Mouse (Mus musculus): ENCODE results near the gene Cnnm1. TPM values are rescaled to one million over a fixed set of nuclear protein-coding genes. Genes with fewer than 3 reads are reported as not detected.

The Cnnm1 gene
- polyA plus RNA-seq, 1 experiment from 2014 or later: 0.62 TPM

DNA sequence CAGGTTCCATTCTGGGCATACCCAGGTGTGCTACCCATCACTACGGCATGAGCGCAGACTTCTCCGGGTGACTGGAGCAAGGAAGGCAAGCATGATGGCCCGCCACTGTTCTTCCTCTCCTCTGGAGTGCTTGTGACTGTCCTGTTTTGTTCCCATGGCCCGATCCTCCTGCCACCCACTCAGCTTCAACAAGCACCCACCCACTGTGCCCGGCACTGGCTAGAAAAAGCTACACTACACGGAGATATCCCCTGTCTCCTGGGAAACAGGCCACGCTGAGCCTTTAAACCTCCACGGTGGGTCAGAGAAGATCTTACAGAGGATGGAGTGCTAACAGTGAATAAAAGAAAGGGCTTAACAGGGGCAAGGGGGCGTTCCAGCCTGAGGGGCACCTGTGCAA is 79.0 kb downstream of the Cnnm1 start:
- ATAC-seq: no peak
- Histone ChIP-seq H3K36me3 (ENCODE audit: control insufficient read depth, insufficient read depth, low read length) (peaks cover 8% of the 10 kb centered on the region), H3K4me1 (ENCODE audit: control insufficient read depth, insufficient read depth, low read length) (peaks cover 27% of the 10 kb centered on the region), H3K4me2 (ENCODE audit: low read length) (no peak overlapping the region), H3K4me3 (ENCODE audit: low read depth, low read length) (no peak overlapping the region), H3K27me3 (replicated peaks; ENCODE audit: control insufficient read depth, insufficient read depth, low read length) (no peaks in the 10 kb centered on the region), H3K9me3 (replicated peaks; ENCODE audit: control insufficient read depth, low read length) (no peaks in the 10 kb centered on the region), H3K9ac (ENCODE audit: low read length) (no peak overlapping the region), H3K27ac (ENCODE audit: low read depth, low read length) (no peak overlapping the region)
- no peak for DNase-seq (ENCODE audit: low spot score)
- 77% methylated on average over 10 of the region's 10 CpGs for WGBS

- Histone ChIP-seq H3K4me1 (ENCODE audit: control insufficient read depth, insufficient read depth, low read length) (peaks cover 31% of the 10 kb centered on the region), H3K4me2 (ENCODE audit: low read length) (no peak overlapping the region), H3K27ac (ENCODE audit: low read depth, low read length) (no peak overlapping the region), H3K4me3 (ENCODE audit: low read depth, low read length) (no peak overlapping the region), H3K9ac (ENCODE audit: low read length) (no peak overlapping the region), H3K36me3 (ENCODE audit: control insufficient read depth, insufficient read depth, low read length) (no peaks in the 10 kb centered on the region), H3K27me3 (replicated peaks; ENCODE audit: control insufficient read depth, insufficient read depth, low read length) (no peaks in the 10 kb centered on the region), H3K9me3 (replicated peaks; ENCODE audit: control insufficient read depth, low read length) (no peaks in the 10 kb centered on the region)
- no peak for DNase-seq (ENCODE audit: low spot score)
- 78% methylated on average over 9 of the region's 10 CpGs for WGBS
- no peak for ATAC-seq
These were observed 80.2 kb downstream of the Cnnm1 start for GRCm38 (mm10) chr19:43520402-43520801.

DNA sequence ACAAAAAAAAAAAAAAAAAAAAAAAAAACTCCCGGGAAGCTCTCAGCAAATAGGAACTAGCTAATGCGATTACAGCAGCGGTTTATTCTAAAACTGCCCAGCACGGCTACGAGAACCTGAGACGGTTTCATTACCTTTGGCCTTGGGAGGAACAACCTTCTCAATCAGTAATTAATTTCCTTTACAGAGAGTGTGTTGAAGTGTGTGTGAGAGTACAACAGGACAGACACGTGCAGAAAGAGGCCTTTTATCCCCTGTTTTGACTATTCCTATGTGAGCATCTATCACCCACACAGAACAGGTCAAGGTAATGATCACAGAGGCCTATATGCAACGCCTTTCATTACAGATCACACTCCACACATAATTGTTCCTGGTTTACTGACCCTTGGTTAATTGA is 81.1 kb downstream of the Cnnm1 start:
- Histone ChIP-seq H3K4me1 (ENCODE audit: control insufficient read depth, insufficient read depth, low read length) (peaks cover 31% of the 10 kb centered on the region), H3K9me3 (replicated peaks; ENCODE audit: control insufficient read depth, low read length) (no peaks in the 10 kb centered on the region), H3K4me3 (ENCODE audit: low read depth, low read length) (no peak overlapping the region), H3K27ac (ENCODE audit: low read depth, low read length) (no peak overlapping the region), H3K36me3 (ENCODE audit: control insufficient read depth, insufficient read depth, low read length) (no peaks in the 10 kb centered on the region), H3K27me3 (replicated peaks; ENCODE audit: control insufficient read depth, insufficient read depth, low read length) (no peaks in the 10 kb centered on the region), H3K9ac (ENCODE audit: low read length) (0 out of 2 replicates have a peak overlapping the region, but pooled peaks have one; percentile 4), H3K4me2 (ENCODE audit: low read length) (peak overlapping the region; percentile 20)
- ATAC-seq: no peak
- DNase-seq (ENCODE audit: low spot score): peak; percentile 28
- WGBS: 5% methylated on average over 8 of the region's 8 CpGs

DNA sequence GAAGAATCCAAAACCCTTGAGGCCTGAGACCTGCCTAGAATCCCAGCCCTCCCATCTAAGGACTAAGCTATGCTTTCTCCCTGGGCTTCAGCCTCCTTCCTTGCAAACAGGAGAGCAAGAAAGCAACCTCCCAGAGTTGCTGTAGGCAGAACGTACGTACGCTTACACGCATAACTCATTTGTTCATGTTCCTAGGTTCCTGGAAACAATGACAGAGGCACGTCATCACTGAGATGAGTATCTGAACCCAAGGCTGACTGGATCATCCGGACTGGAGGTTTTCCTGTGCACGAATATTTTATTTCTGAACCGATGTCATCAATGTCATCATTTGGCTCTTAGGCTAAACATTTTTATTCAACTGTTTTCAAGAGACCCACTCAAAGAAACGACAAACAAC is 81.8 kb downstream of the Cnnm1 start:
- DNase-seq (ENCODE audit: low spot score): no peak
- Histone ChIP-seq H3K9ac (ENCODE audit: low read length) (no peak overlapping the region), H3K9me3 (replicated peaks; ENCODE audit: control insufficient read depth, low read length) (no peaks in the 10 kb centered on the region), H3K4me2 (ENCODE audit: low read length) (peak overlapping the region; percentile 0; the same call in 1 of the 2 replicates), H3K4me1 (ENCODE audit: control insufficient read depth, insufficient read depth, low read length) (peaks cover 31% of the 10 kb centered on the region), H3K36me3 (ENCODE audit: control insufficient read depth, insufficient read depth, low read length) (no peaks in the 10 kb centered on the region), H3K4me3 (ENCODE audit: low read depth, low read length) (no peak overlapping the region), H3K27me3 (replicated peaks; ENCODE audit: control insufficient read depth, insufficient read depth, low read length) (no peaks in the 10 kb centered on the region), H3K27ac (ENCODE audit: low read depth, low read length) (no peak overlapping the region)
- no peak for ATAC-seq
- WGBS: 73% methylated on average over 9 of the region's 9 CpGs

DNA sequence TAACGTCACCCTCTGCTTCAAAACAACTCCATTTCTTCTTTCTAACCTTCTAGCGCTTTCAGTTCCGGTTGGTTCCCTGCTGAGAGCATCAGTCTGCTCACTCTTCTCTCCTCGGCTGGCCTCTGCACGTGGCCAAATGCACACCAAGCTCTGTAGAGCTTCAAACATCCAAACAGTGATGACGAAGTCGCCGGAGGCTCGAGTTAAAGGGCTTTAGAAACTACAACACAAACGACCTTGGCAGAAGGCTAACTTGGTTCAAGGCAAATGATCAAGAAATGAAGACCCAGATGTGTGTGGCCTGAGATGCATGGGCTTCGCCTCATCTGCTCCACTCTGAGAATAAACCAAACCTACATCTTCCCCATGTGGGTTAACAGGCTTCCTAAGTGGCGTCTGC is 83.3 kb downstream of the Cnnm1 start:
- 4% methylated on average over 12 of the region's 12 CpGs for WGBS
- H3K27me3 ChIP-seq (replicated peaks; ENCODE audit: control insufficient read depth, insufficient read depth, low read length): no peaks in the 10 kb centered on the region
- peaks cover 26% of the 10 kb centered on the region for H3K4me1 ChIP-seq (ENCODE audit: control insufficient read depth, insufficient read depth, low read length)
- peak overlapping the region; percentile 69 for H3K4me3 ChIP-seq (ENCODE audit: low read depth, low read length)
- DNase-seq (ENCODE audit: low spot score) (no peak), ATAC-seq (no peak)
- no peaks in the 10 kb centered on the region for H3K36me3 ChIP-seq (ENCODE audit: control insufficient read depth, insufficient read depth, low read length)
- H3K4me2 ChIP-seq (ENCODE audit: low read length): peak overlapping the region; percentile 85
- no peak overlapping the region for H3K27ac ChIP-seq (ENCODE audit: low read depth, low read length)
- no peaks in the 10 kb centered on the region for H3K9me3 ChIP-seq (replicated peaks; ENCODE audit: control insufficient read depth, low read length)
- peak overlapping the region; percentile 76 for H3K9ac ChIP-seq (ENCODE audit: low read length)

GRCm38 (mm10) chr19:43524187-43525103 is 84.2 kb downstream of the Cnnm1 start, which contains the start of gene Got1:
Gene Got1, minus strand, starts transcription at chr19:43524605.
- Histone ChIP-seq H3K36me3 (ENCODE audit: control insufficient read depth, insufficient read depth, low read length) (no peaks in the 10 kb centered on the region), H3K9me3 (replicated peaks; ENCODE audit: control insufficient read depth, low read length) (no peaks in the 10 kb centered on the region), H3K27me3 (replicated peaks; ENCODE audit: control insufficient read depth, insufficient read depth, low read length) (no peaks in the 10 kb centered on the region), H3K4me1 (ENCODE audit: control insufficient read depth, insufficient read depth, low read length) (peaks cover 26% of the 10 kb centered on the region), H3K4me3 (ENCODE audit: low read depth, low read length) (peak within 1 kb of the TSS; percentile 69), H3K4me2 (ENCODE audit: low read length) (peak within 1 kb of the TSS; percentile 85), H3K27ac (ENCODE audit: low read depth, low read length) (peak within 1 kb of the TSS; percentile 70), H3K9ac (ENCODE audit: low read length) (peak within 1 kb of the TSS; percentile 88)
- WGBS: under 1% methylated on average over 58 of the region's 58 CpGs
- peak; percentile 100 for ATAC-seq
- peak; percentile 99 for DNase-seq (ENCODE audit: low spot score)

DNA sequence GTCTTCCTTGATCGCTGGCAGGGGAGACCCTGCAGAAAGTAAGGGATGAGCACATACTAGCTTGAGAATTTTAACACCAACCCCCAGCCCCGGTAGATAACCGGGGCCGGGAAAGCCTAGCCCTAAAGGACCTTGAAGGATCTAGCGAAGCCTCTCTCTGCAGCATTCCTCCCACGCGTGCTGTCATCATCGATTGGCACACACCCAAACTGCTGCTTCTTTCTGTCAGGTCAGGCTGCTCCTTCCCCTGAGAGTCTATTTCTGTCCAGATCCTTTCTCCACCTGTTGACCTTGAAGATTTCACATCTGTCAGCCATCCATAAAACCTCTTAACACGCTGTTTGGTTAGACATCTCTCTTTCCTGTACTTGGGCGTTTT is 84.9 kb downstream of the Cnnm1 start:
- DNase-seq (ENCODE audit: low spot score) (peak; percentile 41), ATAC-seq (no peak; the same call in 1 of the 2 replicates)
- WGBS: 24% methylated on average over 10 of the region's 10 CpGs
- Histone ChIP-seq H3K36me3 (ENCODE audit: control insufficient read depth, insufficient read depth, low read length) (no peaks in the 10 kb centered on the region), H3K4me3 (ENCODE audit: low read depth, low read length) (peak overlapping the region; percentile 69), H3K9me3 (replicated peaks; ENCODE audit: control insufficient read depth, low read length) (no peaks in the 10 kb centered on the region), H3K27me3 (replicated peaks; ENCODE audit: control insufficient read depth, insufficient read depth, low read length) (no peaks in the 10 kb centered on the region), H3K4me1 (ENCODE audit: control insufficient read depth, insufficient read depth, low read length) (peaks cover 26% of the 10 kb centered on the region), H3K27ac (ENCODE audit: low read depth, low read length) (peak overlapping the region; percentile 33; the same call in 1 of the 2 replicates), H3K4me2 (ENCODE audit: low read length) (peak overlapping the region; percentile 85), H3K9ac (ENCODE audit: low read length) (peak overlapping the region; percentile 88)

- H3K9me3 ChIP-seq (replicated peaks; ENCODE audit: control insufficient read depth, low read length): no peaks in the 10 kb centered on the region
- H3K27me3 ChIP-seq (replicated peaks; ENCODE audit: control insufficient read depth, insufficient read depth, low read length): no peaks in the 10 kb centered on the region
- WGBS: 84% methylated on average over 7 of the region's 7 CpGs
- no peak overlapping the region for H3K27ac ChIP-seq (ENCODE audit: low read depth, low read length)
- H3K36me3 ChIP-seq (ENCODE audit: control insufficient read depth, insufficient read depth, low read length): no peaks in the 10 kb centered on the region
- H3K4me2 ChIP-seq (ENCODE audit: low read length): no peak overlapping the region
- no peak for DNase-seq (ENCODE audit: low spot score)
- no peak overlapping the region for H3K9ac ChIP-seq (ENCODE audit: low read length)
- H3K4me1 ChIP-seq (ENCODE audit: control insufficient read depth, insufficient read depth, low read length): peaks cover 23% of the 10 kb centered on the region
- no peak overlapping the region for H3K4me3 ChIP-seq (ENCODE audit: low read depth, low read length)
- ATAC-seq: no peak
These were observed 85.3 kb downstream of the Cnnm1 start for GRCm38 (mm10) chr19:43525566-43525965.

GRCm38 (mm10) chr19:43526025-43526424 is 85.8 kb downstream of the Cnnm1 start:
- H3K4me1 ChIP-seq (ENCODE audit: control insufficient read depth, insufficient read depth, low read length): peaks cover 19% of the 10 kb centered on the region
- no peak overlapping the region for H3K27ac ChIP-seq (ENCODE audit: low read depth, low read length)
- no peak for ATAC-seq
- no peaks in the 10 kb centered on the region for H3K9me3 ChIP-seq (replicated peaks; ENCODE audit: control insufficient read depth, low read length)
- no peak overlapping the region for H3K9ac ChIP-seq (ENCODE audit: low read length)
- no peak overlapping the region for H3K4me3 ChIP-seq (ENCODE audit: low read depth, low read length)
- WGBS: 91% methylated on average over 9 of the region's 9 CpGs
- DNase-seq (ENCODE audit: low spot score): no peak
- no peak overlapping the region for H3K4me2 ChIP-seq (ENCODE audit: low read length)
- H3K36me3 ChIP-seq (ENCODE audit: control insufficient read depth, insufficient read depth, low read length): no peaks in the 10 kb centered on the region
- no peaks in the 10 kb centered on the region for H3K27me3 ChIP-seq (replicated peaks; ENCODE audit: control insufficient read depth, insufficient read depth, low read length)

Data from forebrain, embryonic 14.5 days (tissue).